Mouse (Mus musculus) kidney, postnatal 4 days (tissue): Measurements from ENCODE around the gene Rhno1.
A peak's percentile ranks its signal among the peaks of the same experiment; 100 is the strongest.

Experiments
- DNase-seq, 2 experiments: peaks; one replicate each; pipeline ENCODE4 v3.0.0; 2021; ENCODE audit warnings: mixed read lengths in 2 of 2

Gene Rhno1

DNA sequence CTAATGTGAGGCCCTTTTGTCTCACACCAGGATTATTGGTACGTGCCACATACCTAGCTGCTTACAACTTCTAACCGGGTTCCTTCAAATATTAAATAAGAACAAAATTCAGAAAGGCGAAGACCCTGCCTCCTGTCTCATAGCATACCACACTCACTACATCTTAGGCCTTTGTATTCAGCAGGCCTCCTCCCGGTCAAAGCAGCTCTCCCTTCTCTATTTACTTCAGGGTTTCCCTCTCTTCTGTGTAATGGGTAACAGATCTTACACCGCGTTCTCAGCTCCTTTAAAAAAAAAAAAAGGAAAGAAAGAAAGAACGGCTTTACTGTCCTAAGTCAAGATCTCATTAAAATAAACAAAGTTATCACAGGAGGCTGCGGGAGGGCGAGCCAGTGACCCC lies 810 bp downstream of the Rhno1 start:
- no peak for DNase-seq

DNA sequence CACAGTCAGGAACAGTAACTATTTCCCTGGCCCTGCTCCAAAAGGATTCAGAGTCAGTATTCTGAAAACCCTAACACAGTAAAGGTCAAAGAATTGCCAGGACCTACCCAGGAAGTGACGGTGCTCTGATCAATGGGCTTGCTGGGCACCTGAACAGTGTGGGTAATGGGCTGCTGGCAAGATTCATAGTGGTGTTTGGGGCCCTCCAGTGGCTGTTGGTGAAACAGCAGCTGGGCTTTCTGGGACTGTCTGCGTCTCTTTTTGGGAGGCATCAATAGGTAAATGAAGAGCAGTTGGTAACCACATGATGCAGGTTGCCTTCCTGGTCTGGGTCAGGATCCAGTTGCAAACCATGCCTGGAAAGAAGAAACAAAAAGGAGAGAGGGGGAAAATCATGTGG lies 3.7 kb downstream of the Rhno1 start:
- peak; percentile 81 to 82 for DNase-seq

- peak; percentile 98 for DNase-seq
Observed at GRCm38 (mm10) chr6:128355726-128356416, 6.8 kb downstream of the Rhno1 start, which contains the start of gene Tulp3. Gene Tulp3 (minus strand): TSS chr6:128355851.

- peak in 1 of 2 experiments; percentile 54 for DNase-seq
Observed at GRCm38 (mm10) chr6:128355201-128355681, 7.5 kb downstream of the Rhno1 start.

GRCm38 (mm10) chr6:128354140-128354539 lies 8.6 kb downstream of the Rhno1 start:
- no peak for DNase-seq

DNA sequence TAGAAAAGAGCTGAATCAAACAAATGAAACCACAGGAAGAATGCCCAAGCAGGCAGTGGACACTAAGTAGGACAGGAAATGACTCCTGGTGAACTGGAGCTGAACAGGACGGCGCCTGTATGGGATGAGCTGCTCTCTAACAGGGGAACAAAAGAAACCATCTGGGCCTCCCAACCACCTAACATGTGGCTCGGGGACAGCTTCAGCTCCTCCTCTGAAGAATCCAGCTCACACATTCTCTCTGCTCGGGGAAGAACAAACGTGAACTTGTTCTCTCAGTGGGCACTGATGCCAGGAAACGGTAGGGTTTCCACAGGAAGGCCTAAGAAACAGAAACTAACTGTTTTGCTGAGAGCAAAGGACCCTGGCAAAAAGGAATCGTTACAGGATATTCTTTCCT lies 13.0 kb downstream of the Rhno1 start:
- DNase-seq = no peak

- DNase-seq = no peak
Observed at GRCm38 (mm10) chr6:128346782-128347181, 15.9 kb downstream of the Rhno1 start.

GRCm38 (mm10) chr6:128345623-128346022 lies 17.1 kb downstream of the Rhno1 start:
- DNase-seq = no peak

- DNase-seq = no peak
Observed at GRCm38 (mm10) chr6:128341956-128342723, 20.6 kb downstream of the Rhno1 start.

DNA sequence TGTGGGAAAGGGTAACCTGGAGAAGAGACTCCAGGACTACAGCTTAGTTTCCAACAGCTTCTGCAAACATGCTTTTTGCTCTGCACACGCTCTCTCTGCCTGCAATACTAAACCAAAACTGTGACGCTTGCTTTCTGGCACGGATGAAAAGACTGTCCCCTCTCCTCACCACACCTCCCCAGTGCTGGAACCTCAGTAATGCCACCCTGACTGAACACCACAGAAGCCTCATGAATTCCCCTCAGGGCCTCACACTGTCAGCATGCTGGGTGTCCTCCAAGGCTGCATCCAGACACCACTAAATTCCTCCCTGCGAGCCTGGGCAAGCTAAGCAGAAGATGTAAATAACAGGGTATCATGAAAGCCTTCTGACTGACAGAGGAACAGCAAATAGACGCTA lies 23.8 kb downstream of the Rhno1 start:
- no peak for DNase-seq

DNA sequence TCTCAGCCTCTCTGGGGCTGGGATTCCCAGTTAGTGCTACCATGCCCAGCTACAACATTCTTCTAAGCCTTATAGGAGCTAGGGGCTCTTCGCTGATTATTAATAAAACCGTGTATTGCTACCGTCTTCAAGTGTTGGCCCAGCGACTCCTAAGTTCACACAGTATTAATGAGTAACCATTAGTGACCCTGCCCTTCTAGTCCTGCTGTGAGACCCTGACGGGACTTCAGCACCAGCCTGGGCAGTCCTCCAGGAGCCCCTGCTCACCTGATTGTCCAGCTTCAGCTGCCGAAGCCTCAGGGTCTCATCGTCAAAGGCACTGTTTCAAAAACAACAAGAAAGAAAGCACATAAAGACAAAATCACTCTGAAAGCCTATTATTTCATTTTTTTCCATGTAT lies 25.2 kb downstream of the Rhno1 start:
- no peak for DNase-seq

DNA sequence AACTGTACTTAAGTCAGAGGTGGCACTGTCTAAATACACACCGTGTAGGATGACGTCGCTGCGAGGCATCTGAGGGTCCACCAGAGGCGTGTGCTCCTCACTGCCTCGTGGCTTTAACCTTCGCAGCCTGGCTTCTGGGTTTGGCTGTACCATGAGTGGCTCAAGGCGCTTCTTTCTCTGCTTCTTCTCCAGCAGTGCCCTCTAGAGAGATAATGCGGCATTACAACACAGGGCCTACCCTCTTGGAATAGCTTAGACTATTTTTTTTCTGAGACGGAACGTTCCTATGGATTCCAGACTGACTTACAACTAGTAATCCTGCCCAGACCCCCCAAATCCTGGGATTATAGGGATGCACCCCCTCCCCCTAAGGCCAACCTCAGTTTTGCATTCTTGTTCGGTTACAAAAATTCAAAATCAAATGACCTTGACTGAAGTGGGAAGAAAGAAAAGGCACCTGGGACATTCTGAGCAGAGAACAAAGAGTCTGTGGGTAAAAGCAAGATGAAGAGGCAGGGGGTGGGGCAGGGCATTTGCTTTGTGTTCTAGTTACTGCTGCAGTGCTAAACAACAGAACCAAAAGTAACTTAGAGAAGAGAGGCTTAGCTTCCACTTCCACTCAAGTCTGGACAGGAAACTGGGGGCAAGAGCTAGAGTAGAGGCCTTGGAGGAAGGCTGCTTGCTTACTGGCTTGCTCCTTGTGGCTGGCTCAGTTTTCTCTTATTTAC lies 28.1 kb downstream of the Rhno1 start:
- DNase-seq = peak; percentile 88 to 89

DNA sequence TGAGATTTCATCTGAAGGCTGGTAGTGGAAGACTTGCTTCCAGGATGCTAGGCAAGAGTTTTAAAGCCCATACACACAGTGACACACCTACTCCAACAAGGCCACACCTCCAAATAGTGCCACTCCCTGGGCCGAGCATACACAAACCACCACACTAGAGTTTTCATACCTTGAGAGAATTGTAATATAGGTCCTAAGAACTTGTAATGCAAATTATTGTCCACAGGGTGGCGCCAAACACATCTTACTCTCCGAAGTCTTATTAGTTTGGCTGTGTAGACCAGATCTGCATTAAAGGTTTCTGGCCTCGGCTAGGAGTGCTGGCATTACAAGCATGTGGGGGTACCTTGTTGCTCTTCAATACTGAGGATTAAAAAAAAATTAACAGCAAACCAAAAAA lies 44.4 kb downstream of the Rhno1 start:
- DNase-seq = peak; percentile 60 to 72

GRCm38 (mm10) chr6:128315597-128315996 lies 47.1 kb downstream of the Rhno1 start:
- DNase-seq = no peak

DNA sequence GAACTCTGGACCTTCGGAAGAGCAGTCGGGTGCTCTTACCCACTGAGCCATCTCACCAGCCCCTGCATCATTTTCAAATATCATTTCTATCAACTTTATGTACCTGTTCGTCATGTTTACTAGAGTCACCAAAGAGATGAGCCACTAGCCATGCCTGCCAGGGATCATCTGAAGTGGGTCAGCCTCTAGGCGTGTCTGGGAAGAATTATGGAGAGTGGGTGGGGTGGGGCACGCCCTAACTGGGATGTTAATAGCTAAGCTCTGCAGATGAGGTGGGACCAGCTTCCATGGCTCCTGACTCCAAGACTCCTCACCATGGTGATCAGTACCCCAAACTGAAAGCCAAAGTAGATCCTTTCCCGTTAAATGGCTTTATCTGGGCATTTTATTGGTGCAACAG lies 47.9 kb downstream of the Rhno1 start:
- no peak for DNase-seq

GRCm38 (mm10) chr6:128308311-128308710 lies 54.4 kb downstream of the Rhno1 start:
- peak; percentile 79 to 81 for DNase-seq
